Mouse (Mus musculus) ovary, postnatal 10 days (tissue): ENCODE data around the gene Mrps6.

Source experiments
- DNase-seq: peaks from one replicate; pipeline ENCODE4 v3.0.0; 2022; ENCODE audit warnings: low spot score

The Mrps6 gene

DNA sequence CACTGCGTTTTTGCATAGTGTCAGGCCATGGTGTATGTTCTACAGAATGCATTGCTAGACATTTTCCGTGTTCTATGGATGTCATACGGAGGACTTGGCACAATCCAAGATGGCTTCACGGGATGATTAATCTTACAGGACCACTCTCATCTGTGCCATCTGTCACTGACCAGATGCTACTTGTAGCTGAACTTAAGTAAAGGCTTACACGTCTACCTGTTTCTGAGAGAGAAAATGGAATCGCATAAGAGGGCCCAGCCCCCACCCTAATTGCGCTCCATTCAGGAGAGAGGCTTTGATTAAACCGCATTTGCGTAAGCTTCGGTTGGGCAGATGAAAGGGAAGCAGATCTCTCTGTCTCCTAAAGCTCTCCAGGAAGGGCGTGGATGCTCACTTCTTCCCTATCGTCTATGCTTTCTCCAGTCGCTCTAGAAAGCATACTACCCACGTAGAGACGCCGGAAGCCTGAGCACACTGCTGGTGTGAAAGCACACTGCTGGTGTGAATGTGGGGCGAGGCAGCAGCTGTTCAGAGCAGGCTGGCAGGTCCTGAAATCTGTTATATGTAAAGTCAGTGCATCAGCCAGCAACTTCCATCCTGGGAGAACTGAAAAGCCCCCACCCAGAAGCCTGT is 62.9 kb downstream of the Mrps6 start:
- no peak for DNase-seq

DNA sequence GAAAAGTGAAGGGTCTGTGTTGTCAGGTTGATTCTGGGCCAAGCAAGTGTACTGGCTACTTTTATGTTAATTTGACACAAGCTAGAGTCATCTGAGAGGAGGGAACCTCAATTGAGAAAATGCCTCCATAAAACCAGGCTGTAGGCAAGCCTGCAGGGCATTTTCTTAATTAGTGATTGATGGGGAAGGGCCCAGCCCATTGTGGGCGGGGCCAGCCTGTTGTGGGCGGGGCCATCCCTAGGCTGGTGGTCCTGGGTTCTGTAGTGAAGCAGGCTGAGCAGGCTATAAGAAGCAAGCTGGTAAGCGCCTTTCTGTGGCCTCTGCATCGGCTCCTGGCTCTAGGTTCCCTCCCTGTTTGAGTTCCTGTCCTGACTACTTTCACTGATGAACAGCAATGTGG is 69.2 kb downstream of the Mrps6 start:
- no peak for DNase-seq

DNA sequence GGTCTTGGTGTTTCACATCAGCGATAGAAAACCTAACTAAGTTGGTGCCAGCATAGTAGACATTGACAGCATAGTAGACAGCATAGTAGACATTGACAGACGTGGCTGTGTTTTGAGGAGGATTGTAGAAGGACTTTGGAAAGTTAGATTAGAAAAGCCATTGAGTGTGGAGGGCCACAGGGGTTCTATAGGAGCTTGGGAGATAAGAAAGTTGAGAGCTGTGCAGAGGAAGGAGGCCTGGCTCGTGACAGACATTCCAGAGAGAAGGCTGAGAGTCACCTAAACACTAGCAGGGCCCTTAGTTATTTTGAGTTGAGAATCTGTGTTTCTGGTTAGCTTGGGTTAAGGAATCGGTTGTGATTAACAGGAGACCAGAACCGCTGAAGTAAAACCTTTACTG is 69.6 kb downstream of the Mrps6 start:
- DNase-seq: no peak

DNA sequence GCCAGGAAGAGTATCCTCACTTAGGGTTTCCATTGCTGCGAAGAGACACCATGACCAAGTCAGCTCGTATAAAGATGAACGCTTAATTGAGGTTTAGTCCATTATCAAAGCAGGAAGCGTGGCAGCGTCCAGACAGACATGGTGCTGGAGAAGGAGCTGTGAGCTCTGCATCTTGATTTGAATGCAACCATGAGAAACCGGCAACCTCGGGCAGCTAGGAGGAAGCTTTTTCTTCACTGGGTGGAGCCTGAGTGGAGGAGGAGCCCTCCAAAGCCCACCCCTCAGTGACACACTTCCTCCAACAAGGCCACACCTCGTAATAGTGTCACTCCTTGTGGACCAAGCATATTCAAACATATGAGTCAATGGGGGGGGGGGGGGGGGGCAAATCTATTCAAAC is 71.8 kb downstream of the Mrps6 start:
- no peak for DNase-seq

GRCm38 (mm10) chr16:92132511-92132910 is 74.4 kb downstream of the Mrps6 start:
- no peak for DNase-seq

GRCm38 (mm10) chr16:92134148-92134764 is 76.2 kb downstream of the Mrps6 start:
- no peak for DNase-seq

DNA sequence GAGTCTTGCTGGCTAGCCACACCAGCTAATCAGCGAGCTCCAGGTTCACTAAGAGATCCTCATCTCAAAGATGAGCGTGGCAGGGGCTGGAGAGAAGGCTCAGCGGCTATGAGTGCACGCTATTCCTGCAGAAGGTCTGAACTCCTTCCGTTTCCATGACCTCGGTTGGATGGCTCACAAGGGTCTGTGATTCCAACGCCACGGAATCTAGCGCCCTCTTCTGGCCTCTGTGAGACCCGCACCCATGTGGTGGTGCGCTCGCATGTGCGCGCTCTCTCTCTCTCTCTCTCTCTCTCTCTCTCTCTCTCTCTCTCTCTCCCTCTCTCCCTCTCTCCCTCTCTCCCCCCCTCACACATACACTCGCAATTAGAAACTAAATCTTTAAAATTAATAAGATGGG is 78.2 kb downstream of the Mrps6 start:
- DNase-seq: no peak

- no peak for DNase-seq
These were observed 81.6 kb downstream of the Mrps6 start for GRCm38 (mm10) chr16:92139386-92140261.

GRCm38 (mm10) chr16:92140328-92140727 is 82.3 kb downstream of the Mrps6 start:
- no peak for DNase-seq

DNA sequence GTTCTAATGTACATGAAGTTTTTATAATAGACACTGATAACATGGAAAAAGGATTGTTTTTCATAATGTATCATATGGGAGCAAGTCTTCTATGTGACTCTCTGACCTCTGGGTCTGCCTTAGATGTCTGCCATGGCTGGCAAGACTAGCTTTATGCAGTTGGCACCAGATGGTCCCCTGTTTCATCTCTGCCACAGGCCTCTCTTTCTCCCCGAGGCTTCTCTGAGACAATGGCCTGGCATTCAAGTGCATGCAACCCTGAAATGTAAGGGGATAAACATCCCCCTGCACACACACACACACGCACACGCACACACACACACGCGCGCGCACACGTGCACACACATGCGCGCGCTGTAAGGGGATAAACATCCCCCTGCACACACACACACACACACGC is 83.0 kb downstream of the Mrps6 start:
- no peak for DNase-seq

DNA sequence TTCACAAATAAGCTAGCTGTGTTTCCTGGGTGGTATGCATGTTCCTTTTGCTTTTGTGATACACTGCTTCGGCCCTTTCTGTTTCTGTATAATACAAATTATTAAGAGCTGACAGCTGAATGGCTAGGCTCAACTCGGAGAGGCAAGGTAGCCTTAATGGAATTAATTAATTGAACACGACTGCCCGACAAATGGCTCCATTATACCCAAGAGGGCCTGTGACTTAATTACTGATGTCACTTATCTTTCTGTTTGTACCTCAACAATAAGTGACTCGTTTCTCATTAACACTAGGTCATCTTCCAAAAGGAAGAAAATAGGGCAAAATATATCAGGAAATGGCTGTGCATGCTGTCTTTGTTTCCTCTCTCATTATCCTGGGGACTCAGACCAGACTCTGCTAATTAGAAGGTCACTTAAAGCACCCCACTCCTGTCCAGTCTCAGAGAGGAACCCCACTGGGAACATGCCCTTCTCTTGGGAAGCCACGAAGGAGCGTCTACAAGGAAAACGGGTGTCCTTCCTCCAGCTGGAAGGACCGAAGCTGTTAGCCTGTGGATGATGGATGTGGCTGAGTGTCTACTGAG is 84.4 kb downstream of the Mrps6 start:
- no peak for DNase-seq

GRCm38 (mm10) chr16:92147631-92148366 is 89.7 kb downstream of the Mrps6 start:
- no peak for DNase-seq

- no peak for DNase-seq
These were observed 90.3 kb downstream of the Mrps6 start for GRCm38 (mm10) chr16:92148367-92148728.

GRCm38 (mm10) chr16:92150975-92151374 is 92.9 kb downstream of the Mrps6 start:
- DNase-seq: no peak

GRCm38 (mm10) chr16:92158021-92158455 is 100.0 kb downstream of the Mrps6 start:
- DNase-seq: no peak

DNA sequence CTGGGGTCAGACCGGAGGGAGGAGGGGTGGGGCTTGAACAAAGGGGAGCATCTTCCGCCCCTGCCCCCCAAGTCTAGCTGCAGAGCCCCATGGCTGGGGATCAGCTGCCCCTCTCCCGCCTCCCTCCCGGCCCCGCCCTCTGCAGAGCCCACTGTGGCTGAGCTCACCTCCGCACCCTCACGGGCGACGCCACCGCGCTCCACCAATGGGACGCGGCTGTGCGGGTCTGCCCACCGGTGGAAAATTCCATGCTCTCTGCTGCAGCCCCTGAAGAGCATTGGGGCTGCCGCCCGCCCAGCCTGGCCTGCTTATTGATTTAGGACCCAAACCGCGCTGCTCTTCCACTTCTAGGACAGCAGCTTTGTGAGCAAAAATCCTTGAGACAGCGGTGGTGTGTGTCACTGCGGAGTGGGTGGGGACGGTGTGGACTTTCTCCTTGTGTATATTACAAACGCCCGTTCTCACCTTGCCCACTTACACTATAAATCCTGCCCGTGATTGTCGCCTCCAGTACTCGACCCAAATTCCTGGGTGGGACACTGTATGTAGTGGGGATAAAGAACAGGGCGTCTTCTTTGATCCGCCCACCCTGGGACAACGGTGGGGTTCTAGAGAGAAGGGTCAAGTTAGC is 100.5 kb downstream of the Mrps6 start:
- DNase-seq: peak; percentile 21

DNA sequence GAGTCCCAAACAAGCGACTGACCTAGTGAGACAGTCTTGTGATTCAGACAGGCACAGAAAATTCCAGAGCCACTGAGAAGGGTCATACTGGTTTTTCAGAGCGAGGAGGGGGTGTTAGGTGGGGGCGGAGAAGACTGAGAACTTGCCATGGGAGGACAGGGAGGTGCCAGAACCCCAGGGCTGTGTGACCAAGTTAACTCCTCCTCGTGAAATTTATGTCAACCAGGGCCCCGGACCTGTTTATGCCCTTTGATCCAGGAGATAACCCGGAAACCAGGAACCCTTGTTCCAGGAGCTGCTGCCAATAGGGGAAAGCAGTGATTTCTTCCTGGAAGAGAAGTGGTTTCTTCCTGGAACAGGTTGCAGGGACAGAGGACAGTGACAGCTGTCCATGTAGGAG is 101.0 kb downstream of the Mrps6 start:
- DNase-seq: no peak
